Mouse (Mus musculus) gastrocnemius, postnatal 10 days (tissue): ENCODE results near the gene Proser2. TPM values are rescaled to one million over a fixed set of nuclear protein-coding genes. Genes with fewer than 3 reads are reported as not detected.

Experiments used
- DNase-seq: peaks from one replicate; pipeline ENCODE4 v3.0.0; 2021; ENCODE audit warnings: mixed read lengths
- total RNA-seq, 2 experiments: library from RNA; stranded (reverse); gene quantifications; 2 replicates each; pipeline ENCODE4 v1.2.3; 2021

Gene Proser2
- total RNA-seq, 2 experiments from 2014 or later, result 4.0 to 4.4 TPM

- DNase-seq, result no peak
Observed at GRCm38 (mm10) chr2:6072685-6073260, 57.2 kb downstream of the Proser2 start.

GRCm38 (mm10) chr2:6071598-6072440, 58.2 kb downstream of the Proser2 start:
- no peak for DNase-seq

GRCm38 (mm10) chr2:6070925-6071324, 59.1 kb downstream of the Proser2 start:
- DNase-seq, result no peak

- no peak for DNase-seq
Observed at GRCm38 (mm10) chr2:6067341-6067740, 62.7 kb downstream of the Proser2 start.

- no peak for DNase-seq
Observed at GRCm38 (mm10) chr2:6060071-6060804, 69.8 kb downstream of the Proser2 start.

GRCm38 (mm10) chr2:6059291-6059690, 70.7 kb downstream of the Proser2 start:
- DNase-seq, result no peak

GRCm38 (mm10) chr2:6056518-6056917, 73.5 kb downstream of the Proser2 start:
- DNase-seq, result no peak

- DNase-seq, result no peak
Observed at GRCm38 (mm10) chr2:6055466-6055865, 74.5 kb downstream of the Proser2 start.

- DNase-seq, result no peak
Observed at GRCm38 (mm10) chr2:6049018-6049417, 81.0 kb downstream of the Proser2 start.

GRCm38 (mm10) chr2:6048570-6048969, 81.4 kb downstream of the Proser2 start:
- no peak for DNase-seq

Other genes starting within 250 kb of the Proser2 start
- gene Sec61a2, start 234.8 kb downstream of the Proser2 start, total RNA-seq, result 10 to 100 TPM; 35.1 to 40.6 TPM
- 1 to 10 TPM; 1.3 to 2.2 TPM for gene Dhtkd1, start 187.4 kb downstream of the Proser2 start, total RNA-seq
- 10 to 100 TPM; 12.9 to 15.9 TPM for gene Upf2, start 178.7 kb downstream of the Proser2 start, total RNA-seq
- 1 to 10 TPM; 7.1 to 9.2 TPM for gene Echdc3, start 82.8 kb upstream of the Proser2 start, total RNA-seq
- 10 to 100 TPM in 1 of 2 experiments, 1 to 10 TPM in 1; 8.9 to 11.4 TPM for gene Usp6nl, start 192.5 kb upstream of the Proser2 start, total RNA-seq